Mouse (Mus musculus): ENCODE data around the gene Ccdc42. TPM values are rescaled to one million over a fixed set of nuclear protein-coding genes. Genes with fewer than 3 reads are reported as not detected.

Gene Ccdc42
- polyA plus RNA-seq, 1 experiment from 2014 or later, result not detected

Other genes with a start within 250 kb of the Ccdc42 start
- 1.2 to 1.6 TPM (median 1.5 TPM) in 3 replicates for gene Ntn1, start 186.2 kb upstream of the Ccdc42 start, polyA plus RNA-seq (2018)
- gene Pik3r5, start 154.9 kb upstream of the Ccdc42 start, polyA plus RNA-seq (2018), result 65.4 to 120 TPM (median 103 TPM) in 3 replicates
- gene Pik3r6, start 84.0 kb upstream of the Ccdc42 start, polyA plus RNA-seq (2018), result 6.7 to 17.9 TPM (median 11.0 TPM) in 3 replicates
- 0.13 TPM in 1 of 3 replicates, not detected in the others for gene Mfsd6l, start 30.8 kb upstream of the Ccdc42 start, polyA plus RNA-seq (2018)
- 0.59 to 2.5 TPM (median 2.1 TPM) in 3 replicates for gene Myh10, start 104.5 kb downstream of the Ccdc42 start, polyA plus RNA-seq (2018)

All from macrophage (primary cell).